Mouse (Mus musculus) heart, embryonic 13.5 days (tissue): ENCODE measurements around the gene Col28a1. TPM values are rescaled to one million over a fixed set of nuclear protein-coding genes. Genes with fewer than 3 reads are reported as not detected.

Experiments
- ATAC-seq: fragments of 200-750 bp; cut with Nextera tagmentation; 2 replicates; pipeline ENCODE4 v1.8.0; 2017; ENCODE audit warnings: moderate TSS enrichment; ENCODE audit not compliant: insufficient number of reproducible peaks, low FRiP score, low TSS enrichment; ENCODE audit errors: extremely low read depth
- H3K27ac ChIP-seq: fragments of 300-500 bp; sonication (generic); replicated peaks from 2 replicates; pipeline ENCODE4 v1.5.1; 2015; ENCODE audit warnings: moderate library complexity, mild to moderate bottlenecking, inconsistent platforms
- H3K27me3 ChIP-seq: fragments of 300-500 bp; sonication (generic); replicated peaks from 2 replicates; pipeline ENCODE4 v1.6.1; 2015; ENCODE audit warnings: mild to moderate bottlenecking, inconsistent platforms
- H3K36me3 ChIP-seq: fragments of 300-500 bp; sonication (generic); 2 replicates; pipeline ENCODE4 v1.6.1; 2015; ENCODE audit warnings: mild to moderate bottlenecking, inconsistent platforms
- H3K4me1 ChIP-seq: fragments of 300-500 bp; sonication (generic); 2 replicates; pipeline ENCODE4 v1.6.1; 2015; ENCODE audit warnings: inconsistent platforms
- H3K4me2 ChIP-seq: fragments of 300-500 bp; sonication (generic); 2 replicates; pipeline ENCODE4 v1.6.1; 2015; ENCODE audit warnings: inconsistent platforms, mild to moderate bottlenecking, moderate library complexity
- H3K4me3 ChIP-seq: fragments of 300-500 bp; sonication (generic); 2 replicates; pipeline ENCODE4 v1.5.1; 2015; ENCODE audit warnings: moderate library complexity, mild to moderate bottlenecking, inconsistent platforms
- H3K9ac ChIP-seq: fragments of 300-500 bp; sonication (generic); 2 replicates; pipeline ENCODE4 v1.6.1; 2015; ENCODE audit warnings: inconsistent platforms, mild to moderate bottlenecking, moderate library complexity
- H3K9me3 ChIP-seq: fragments of 300-500 bp; sonication (generic); 2 replicates; pipeline ENCODE4 v1.6.1; 2016; ENCODE audit warnings: inconsistent platforms
- WGBS: fragments of 180-500 bp; shearing (Covaris S2); methylation state at CpG from one replicate; pipeline ENCODE4 v1.1.7; 2015; ENCODE audit warnings: mixed read lengths; 5-methylcytosine and 5-hydroxymethylcytosine counted together
- polyA plus RNA-seq: library from polyadenylated mRNA; unstranded; fragments of >200 nt; fragmentation: Nextera tagmentation; extraction: Ambion mirVana; gene quantifications from 2 replicates; pipeline ENCODE4 v1.2.1, GENCODE M21; 2015

Col28a1 gene
- polyA plus RNA-seq, 1 experiment from 2014 or later, result 0.19 TPM

DNA sequence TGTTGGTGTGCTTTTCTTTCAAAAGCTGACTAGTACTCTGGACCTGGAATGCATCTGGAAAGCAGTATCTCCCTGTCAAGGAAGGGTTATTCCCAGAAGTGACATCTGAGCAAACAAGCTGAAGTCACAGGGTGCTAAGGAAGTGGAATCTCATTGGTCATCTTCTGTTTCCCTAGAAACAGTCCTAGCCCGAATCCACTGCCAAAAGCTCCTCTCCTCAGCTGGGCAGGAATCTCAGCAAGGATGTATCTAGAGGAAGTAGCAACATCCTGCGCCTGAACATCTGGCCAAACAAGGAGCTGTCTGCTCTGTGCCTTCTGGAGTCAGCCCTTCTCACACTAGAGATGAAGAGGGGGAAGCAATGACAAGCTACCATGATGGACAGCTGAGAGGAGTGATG is 18.4 kb downstream of the Col28a1 start:
- H3K4me1 ChIP-seq, result peaks cover 15% of the 10 kb centered on the region
- H3K4me2 ChIP-seq, result no peak overlapping the region
- H3K36me3 ChIP-seq, result no peaks in the 10 kb centered on the region
- H3K27me3 ChIP-seq, result no peaks in the 10 kb centered on the region
- no peak overlapping the region for H3K9ac ChIP-seq
- no peak overlapping the region for H3K27ac ChIP-seq
- no peak for ATAC-seq
- 22% methylated on average over 2 of the region's 2 CpGs for WGBS
- H3K9me3 ChIP-seq, result no peaks in the 10 kb centered on the region
- no peak overlapping the region for H3K4me3 ChIP-seq

DNA sequence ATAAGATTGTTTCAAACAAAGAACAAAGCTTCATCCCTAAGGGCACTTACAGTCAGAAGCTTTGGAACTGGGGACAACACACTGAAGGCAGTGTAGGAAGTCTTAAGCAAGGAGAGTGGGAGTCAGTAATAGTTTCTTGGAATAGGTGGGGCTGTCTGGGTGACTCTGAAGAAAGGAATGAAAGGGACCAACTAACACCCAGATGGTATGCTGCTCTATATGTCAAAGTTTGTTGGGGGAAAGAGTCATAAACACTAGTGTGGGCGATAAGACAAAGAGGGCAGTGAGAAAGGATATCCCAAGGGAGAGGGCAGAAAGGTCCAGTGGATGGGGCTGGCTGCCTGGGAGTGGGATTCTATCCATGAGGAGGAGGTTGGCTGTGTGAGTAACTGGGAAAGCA is 20.3 kb downstream of the Col28a1 start:
- Histone ChIP-seq H3K4me3 (no peak overlapping the region), H3K4me1 (0 out of 2 replicates have a peak, but pooled peaks cover 5% of the 10 kb centered on the region), H3K9me3 (no peaks in the 10 kb centered on the region), H3K27me3 (no peaks in the 10 kb centered on the region), H3K27ac (no peak overlapping the region), H3K9ac (no peak overlapping the region), H3K36me3 (no peaks in the 10 kb centered on the region), H3K4me2 (no peak overlapping the region)
- 52% methylated on average over 1 of the region's 1 CpGs for WGBS
- no peak for ATAC-seq

DNA sequence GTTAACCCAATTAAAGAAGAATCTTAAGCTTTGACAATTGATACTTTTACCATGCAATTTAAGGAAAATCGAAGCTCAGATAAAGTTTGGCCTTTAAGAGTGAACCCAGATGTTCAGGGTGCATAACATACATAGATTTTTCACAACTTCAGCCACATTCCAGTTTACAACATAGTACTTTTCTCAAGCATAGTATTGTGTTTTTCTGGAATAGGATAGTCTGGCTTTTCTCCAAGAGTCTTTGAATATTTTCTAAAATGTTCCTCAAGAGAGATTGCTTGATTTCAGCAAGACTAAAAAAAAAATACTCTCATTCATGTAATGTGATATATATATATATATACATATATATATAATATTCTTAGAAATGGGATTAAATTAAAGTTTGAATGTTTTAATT is 27.7 kb downstream of the Col28a1 start:
- Histone ChIP-seq H3K36me3 (no peaks in the 10 kb centered on the region), H3K4me3 (no peak overlapping the region), H3K27me3 (no peaks in the 10 kb centered on the region), H3K4me2 (no peak overlapping the region), H3K9ac (no peak overlapping the region), H3K27ac (no peak overlapping the region), H3K9me3 (no peaks in the 10 kb centered on the region), H3K4me1 (0 out of 2 replicates have a peak, but pooled peaks cover 3% of the 10 kb centered on the region)
- 46% methylated on average over 1 of the region's 1 CpGs for WGBS
- no peak for ATAC-seq

DNA sequence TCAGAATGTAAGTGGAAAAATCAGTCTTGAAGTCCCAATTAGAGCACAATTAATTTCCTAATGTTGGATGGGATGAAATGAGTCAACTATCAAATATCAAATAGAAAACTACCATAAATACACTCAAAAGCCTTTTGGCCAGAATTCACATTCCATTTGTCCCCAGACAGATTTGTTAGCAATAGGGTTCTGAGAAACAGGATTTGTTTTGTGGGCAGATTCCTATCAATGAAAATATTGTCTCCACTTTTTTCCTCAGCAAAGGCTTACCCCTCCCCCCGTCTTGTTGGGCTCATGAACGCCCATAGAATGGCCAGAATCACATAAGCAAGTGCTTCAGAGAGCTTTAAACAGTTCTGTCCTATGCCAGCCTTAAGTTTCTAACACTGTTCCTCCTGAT is 32.4 kb downstream of the Col28a1 start:
- Histone ChIP-seq H3K36me3 (no peaks in the 10 kb centered on the region), H3K27me3 (no peaks in the 10 kb centered on the region), H3K9me3 (no peaks in the 10 kb centered on the region), H3K4me3 (no peak overlapping the region), H3K4me2 (no peak overlapping the region), H3K9ac (no peak overlapping the region), H3K4me1 (peaks cover 10% of the 10 kb centered on the region; the same call in 1 of the 2 replicates), H3K27ac (no peak overlapping the region)
- no peak for ATAC-seq
- 44% methylated on average over 2 of the region's 2 CpGs for WGBS

DNA sequence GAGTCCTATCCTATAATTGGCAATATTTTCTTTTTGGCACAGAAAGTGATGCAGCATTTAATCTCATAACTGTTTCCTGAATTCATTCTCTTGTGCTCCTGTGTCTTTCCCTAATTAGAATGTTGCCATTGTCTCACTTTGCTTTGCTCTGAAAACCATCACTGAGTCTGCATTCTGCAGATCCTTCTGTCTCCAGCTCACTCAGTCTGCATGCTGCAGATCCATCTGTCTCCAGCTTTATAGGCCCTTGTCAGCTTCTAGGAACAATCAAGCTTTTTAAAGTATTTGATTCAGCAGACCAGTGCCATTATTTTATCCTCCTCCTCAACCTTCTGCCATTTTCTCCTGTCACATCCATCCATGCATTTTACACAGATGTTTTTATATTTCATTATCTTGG is 35.3 kb downstream of the Col28a1 start:
- Histone ChIP-seq H3K9me3 (no peaks in the 10 kb centered on the region), H3K9ac (no peak overlapping the region), H3K4me2 (no peak overlapping the region), H3K4me1 (peaks cover 10% of the 10 kb centered on the region; the same call in 1 of the 2 replicates), H3K27ac (no peak overlapping the region), H3K36me3 (no peaks in the 10 kb centered on the region), H3K4me3 (no peak overlapping the region), H3K27me3 (no peaks in the 10 kb centered on the region)
- ATAC-seq, result no peak

DNA sequence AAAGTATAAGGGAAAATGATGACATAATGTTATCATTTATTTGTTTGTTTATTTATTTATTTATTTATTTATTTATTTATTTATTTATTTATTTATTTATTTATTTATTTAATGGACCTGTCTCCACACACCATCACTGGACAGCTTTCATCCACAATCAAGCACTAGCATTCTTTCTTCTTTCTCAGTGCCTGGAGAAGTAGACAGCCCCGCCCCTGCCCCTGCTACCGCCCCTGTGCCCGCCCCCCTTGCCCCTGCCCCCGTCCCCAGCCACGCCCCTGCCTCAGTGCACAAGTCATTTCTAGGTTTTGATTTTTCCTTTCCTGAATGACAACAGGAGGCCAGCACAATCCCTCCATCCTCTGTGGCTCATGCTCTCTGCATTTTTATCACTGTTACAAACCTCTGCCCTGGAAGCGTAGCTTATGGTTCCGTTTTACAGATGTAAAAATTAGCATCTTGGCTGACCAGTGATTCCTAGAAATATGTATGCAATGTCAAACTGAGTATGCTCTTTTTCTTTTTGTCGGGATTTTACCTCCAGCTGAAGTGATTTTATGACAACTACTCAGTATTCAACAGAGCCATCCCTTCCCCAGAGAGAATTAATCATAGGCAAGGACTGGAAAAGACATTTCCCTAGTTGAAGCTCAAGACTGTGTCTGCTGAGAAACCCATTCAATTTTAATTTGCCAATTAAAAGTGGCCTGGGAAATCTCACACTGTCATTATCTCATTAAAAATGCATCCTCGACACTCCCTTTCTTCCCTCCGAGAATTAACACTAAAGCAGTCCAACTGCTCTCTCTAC is 39.7 kb downstream of the Col28a1 start:
- 53% methylated on average over 10 of the region's 10 CpGs for WGBS

DNA sequence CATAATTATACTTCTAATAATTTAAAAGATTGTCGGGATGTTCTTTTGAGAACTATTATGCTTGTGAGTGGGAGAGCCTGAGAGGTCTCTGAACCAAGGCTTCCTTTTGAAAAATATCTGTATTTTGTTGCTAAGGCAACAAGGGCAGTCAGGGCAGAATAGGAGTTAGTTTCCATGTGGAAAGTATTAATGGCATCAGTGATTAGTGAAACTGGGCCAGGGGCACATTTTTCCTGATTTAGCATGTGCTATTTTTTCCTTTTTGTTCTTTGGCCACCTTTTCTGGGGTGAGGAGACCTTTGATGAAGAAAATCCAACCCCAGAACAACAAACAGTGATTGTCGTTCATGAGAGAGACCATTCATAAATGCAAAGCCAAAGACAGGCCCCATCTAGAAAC is 43.5 kb downstream of the Col28a1 start:
- 79% methylated on average over 2 of the region's 2 CpGs for WGBS
- Histone ChIP-seq H3K27me3 (no peaks in the 10 kb centered on the region), H3K4me2 (no peak overlapping the region), H3K9me3 (no peaks in the 10 kb centered on the region), H3K27ac (no peak overlapping the region), H3K4me3 (no peak overlapping the region), H3K9ac (no peak overlapping the region), H3K4me1 (no peaks in the 10 kb centered on the region), H3K36me3 (no peaks in the 10 kb centered on the region)
- ATAC-seq, result no peak

More for the DNA sequence above, 39.7 kb downstream of the Col28a1 start:
- Histone ChIP-seq H3K4me3 (no peak overlapping the region), H3K4me2 (no peak overlapping the region), H3K4me1 (no peaks in the 10 kb centered on the region), H3K9me3 (no peaks in the 10 kb centered on the region), H3K27me3 (no peaks in the 10 kb centered on the region), H3K27ac (no peak overlapping the region), H3K36me3 (no peaks in the 10 kb centered on the region), H3K9ac (no peak overlapping the region)
- ATAC-seq, result no peak

DNA sequence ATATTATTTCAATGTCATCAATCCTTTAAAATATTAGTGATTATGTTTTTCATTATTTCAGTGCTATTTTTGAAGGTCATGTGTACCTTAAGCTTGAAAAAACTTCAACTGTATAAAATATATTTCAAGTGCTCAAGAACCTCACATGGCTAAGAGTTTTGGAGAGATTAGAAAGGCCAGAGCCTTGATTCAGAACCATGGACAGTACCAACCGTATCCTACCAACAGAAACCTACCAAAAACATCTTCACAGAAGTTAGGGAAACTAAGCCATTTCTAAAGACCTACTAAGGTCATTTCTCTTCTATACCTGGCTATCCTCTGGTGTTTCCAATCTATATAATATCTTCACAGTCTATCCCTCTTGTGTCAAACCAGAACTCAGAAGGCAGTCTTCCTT is 50.5 kb downstream of the Col28a1 start:
- H3K4me3 ChIP-seq, result no peak overlapping the region
- no peak overlapping the region for H3K9ac ChIP-seq
- 23% methylated on average over 1 of the region's 1 CpGs for WGBS
- H3K9me3 ChIP-seq, result no peaks in the 10 kb centered on the region
- H3K4me2 ChIP-seq, result no peak overlapping the region
- no peaks in the 10 kb centered on the region for H3K27me3 ChIP-seq
- no peak overlapping the region for H3K27ac ChIP-seq
- no peaks in the 10 kb centered on the region for H3K36me3 ChIP-seq
- no peak for ATAC-seq
- no peaks in the 10 kb centered on the region for H3K4me1 ChIP-seq

DNA sequence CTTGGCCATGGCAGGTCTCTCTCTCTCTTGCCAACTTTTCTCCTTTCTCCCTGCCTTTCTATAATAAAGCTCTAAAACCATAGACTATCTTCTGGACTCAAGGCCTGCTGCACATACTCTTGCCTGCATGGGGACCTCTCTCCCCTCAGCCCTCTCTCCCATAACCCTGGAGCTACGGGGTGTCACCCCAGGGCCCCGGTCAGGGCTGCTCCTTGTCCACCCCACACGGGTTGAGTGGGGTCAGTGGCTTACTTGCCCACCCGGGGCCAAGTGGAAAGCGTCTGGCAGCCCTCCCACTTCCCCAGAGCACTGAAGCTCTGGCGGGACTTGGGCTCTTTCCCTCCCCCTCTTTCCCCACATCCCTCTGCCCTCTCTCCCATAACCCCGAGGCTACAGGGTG is 62.3 kb downstream of the Col28a1 start:
- ATAC-seq, result no peak
- no peaks in the 10 kb centered on the region for H3K9me3 ChIP-seq
- H3K36me3 ChIP-seq, result no peaks in the 10 kb centered on the region
- no peak overlapping the region for H3K9ac ChIP-seq
- no peak overlapping the region for H3K4me3 ChIP-seq
- WGBS, result 62% methylated on average over 7 of the region's 7 CpGs
- no peaks in the 10 kb centered on the region for H3K4me1 ChIP-seq
- H3K4me2 ChIP-seq, result no peak overlapping the region
- H3K27me3 ChIP-seq, result no peaks in the 10 kb centered on the region
- no peak overlapping the region for H3K27ac ChIP-seq

DNA sequence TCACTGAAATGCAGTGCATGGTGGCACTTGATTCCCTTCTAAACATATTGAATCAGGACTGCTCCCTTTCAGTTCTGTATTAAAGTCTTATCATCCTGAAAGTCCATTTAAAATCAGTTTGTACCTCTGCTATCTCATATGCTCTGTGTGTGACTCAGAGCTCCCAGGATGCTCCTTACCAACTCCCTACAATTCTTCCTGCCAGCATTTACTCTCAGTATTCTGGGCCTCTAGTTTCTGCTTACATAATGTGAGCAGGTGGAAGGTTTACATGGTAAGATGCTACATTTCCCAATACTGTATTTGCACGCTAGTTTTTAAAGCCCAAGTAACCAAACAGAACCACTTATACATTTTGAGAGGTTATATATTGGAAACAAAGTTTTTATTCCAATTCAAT is 64.3 kb downstream of the Col28a1 start:
- WGBS, result 74% methylated on average over 1 of the region's 1 CpGs
- Histone ChIP-seq H3K9ac (no peak overlapping the region), H3K36me3 (no peaks in the 10 kb centered on the region), H3K9me3 (no peaks in the 10 kb centered on the region), H3K27ac (no peak overlapping the region), H3K4me3 (no peak overlapping the region), H3K4me1 (no peaks in the 10 kb centered on the region), H3K4me2 (no peak overlapping the region), H3K27me3 (no peaks in the 10 kb centered on the region)
- no peak for ATAC-seq

DNA sequence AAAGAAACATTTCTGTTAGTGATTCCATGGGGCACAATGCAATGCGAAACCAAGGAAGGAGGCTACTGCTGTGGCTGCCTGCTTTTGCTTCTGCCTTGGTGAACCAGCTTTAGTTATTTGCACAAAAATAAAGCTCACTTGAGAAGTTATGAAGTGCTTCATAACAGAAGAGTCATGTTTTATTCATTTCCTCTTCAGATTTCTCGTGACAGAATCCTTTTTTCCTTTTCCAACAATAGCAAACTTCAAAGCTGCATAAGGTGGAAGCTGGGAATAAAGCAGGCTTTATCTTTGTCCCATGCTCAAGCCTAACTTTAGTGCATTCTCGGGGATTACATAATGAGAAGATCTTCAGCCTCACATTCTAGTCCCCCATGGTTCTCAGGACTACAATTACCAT is 65.9 kb downstream of the Col28a1 start:
- no peaks in the 10 kb centered on the region for H3K4me1 ChIP-seq
- no peak for ATAC-seq
- H3K36me3 ChIP-seq, result no peaks in the 10 kb centered on the region
- H3K4me2 ChIP-seq, result no peak overlapping the region
- H3K4me3 ChIP-seq, result no peak overlapping the region
- no peaks in the 10 kb centered on the region for H3K27me3 ChIP-seq
- H3K27ac ChIP-seq, result no peak overlapping the region
- no peaks in the 10 kb centered on the region for H3K9me3 ChIP-seq
- WGBS, result 55% methylated on average over 3 of the region's 3 CpGs
- no peak overlapping the region for H3K9ac ChIP-seq

DNA sequence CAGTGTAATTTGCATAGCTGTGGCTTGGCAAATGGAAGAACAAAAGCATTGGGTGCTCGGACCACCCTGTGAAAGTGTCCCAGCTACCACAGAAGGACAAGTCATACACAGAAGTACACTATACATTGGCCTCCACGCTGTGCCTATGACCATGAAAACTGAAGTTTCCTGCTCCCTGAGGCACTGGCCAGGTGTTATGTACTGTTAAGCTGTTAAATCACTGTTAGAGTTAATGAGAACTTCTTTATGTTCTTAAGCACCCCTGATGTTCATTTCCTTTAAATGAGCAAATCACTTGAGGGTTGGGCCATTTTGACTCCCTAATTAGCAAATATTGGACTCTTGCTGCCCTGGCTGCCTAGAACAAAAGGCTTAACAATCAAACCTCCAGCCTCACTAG is 73.3 kb downstream of the Col28a1 start:
- Histone ChIP-seq H3K4me1 (no peaks in the 10 kb centered on the region), H3K4me3 (no peak overlapping the region), H3K9me3 (no peaks in the 10 kb centered on the region), H3K27me3 (no peaks in the 10 kb centered on the region), H3K36me3 (no peaks in the 10 kb centered on the region), H3K27ac (no peak overlapping the region), H3K4me2 (no peak overlapping the region), H3K9ac (no peak overlapping the region)
- no peak for ATAC-seq
- 59% methylated on average over 2 of the region's 2 CpGs for WGBS
